Mouse (Mus musculus) midbrain, embryonic 12.5 days (tissue): Measurements from ENCODE around the gene Uqcrh. TPM values are rescaled to one million over a fixed set of nuclear protein-coding genes. Genes with fewer than 3 reads are reported as not detected.

ENCODE experiments used
- ATAC-seq: fragments of 200-750 bp; cut with Nextera tagmentation; 2 replicates; pipeline ENCODE4 v1.8.0; 2017; ENCODE audit warnings: low read depth, moderate TSS enrichment, moderate library complexity; ENCODE audit not compliant: low FRiP score
- H3K27ac ChIP-seq: fragments of 300-500 bp; sonication (generic); replicated peaks from 2 replicates; pipeline ENCODE4 v1.5.1; 2016; ENCODE audit warnings: mild to moderate bottlenecking
- H3K27me3 ChIP-seq: fragments of 300-500 bp; sonication (generic); 2 replicates; pipeline ENCODE4 v1.6.1; 2016; ENCODE audit warnings: mild to moderate bottlenecking
- H3K36me3 ChIP-seq: fragments of 300-500 bp; sonication (generic); 2 replicates; pipeline ENCODE4 v1.6.1; 2016
- H3K4me1 ChIP-seq: fragments of 300-500 bp; sonication (generic); 2 replicates; pipeline ENCODE4 v1.6.1; 2016
- H3K4me2 ChIP-seq: fragments of 300-500 bp; sonication (generic); replicated peaks from 2 replicates; pipeline ENCODE4 v1.6.1; 2016; ENCODE audit warnings: mild to moderate bottlenecking, moderate library complexity
- H3K4me3 ChIP-seq: fragments of 300-500 bp; sonication (generic); 2 replicates; pipeline ENCODE4 v1.5.1; 2016; ENCODE audit warnings: mild to moderate bottlenecking
- H3K9ac ChIP-seq: fragments of 300-500 bp; sonication (generic); replicated peaks from 2 replicates; pipeline ENCODE4 v1.6.1; 2016; ENCODE audit warnings: mild to moderate bottlenecking, moderate library complexity
- H3K9me3 ChIP-seq: fragments of 300-500 bp; sonication (generic); 2 replicates; pipeline ENCODE4 v1.6.1; 2016; ENCODE audit warnings: mild to moderate bottlenecking
- WGBS: fragments of 180-500 bp; shearing (Covaris S2); methylation state at CpG from one replicate; pipeline ENCODE4 v1.1.7; 2016; 5-methylcytosine and 5-hydroxymethylcytosine counted together
- polyA plus RNA-seq: library from polyadenylated mRNA; unstranded; fragments of >200 nt; fragmentation: Nextera tagmentation; extraction: Ambion mirVana; gene quantifications from 2 replicates; pipeline ENCODE4 v1.2.1, GENCODE M21; 2016

Gene Uqcrh
- polyA plus RNA-seq, 1 experiment from 2014 or later, result 380 TPM

DNA sequence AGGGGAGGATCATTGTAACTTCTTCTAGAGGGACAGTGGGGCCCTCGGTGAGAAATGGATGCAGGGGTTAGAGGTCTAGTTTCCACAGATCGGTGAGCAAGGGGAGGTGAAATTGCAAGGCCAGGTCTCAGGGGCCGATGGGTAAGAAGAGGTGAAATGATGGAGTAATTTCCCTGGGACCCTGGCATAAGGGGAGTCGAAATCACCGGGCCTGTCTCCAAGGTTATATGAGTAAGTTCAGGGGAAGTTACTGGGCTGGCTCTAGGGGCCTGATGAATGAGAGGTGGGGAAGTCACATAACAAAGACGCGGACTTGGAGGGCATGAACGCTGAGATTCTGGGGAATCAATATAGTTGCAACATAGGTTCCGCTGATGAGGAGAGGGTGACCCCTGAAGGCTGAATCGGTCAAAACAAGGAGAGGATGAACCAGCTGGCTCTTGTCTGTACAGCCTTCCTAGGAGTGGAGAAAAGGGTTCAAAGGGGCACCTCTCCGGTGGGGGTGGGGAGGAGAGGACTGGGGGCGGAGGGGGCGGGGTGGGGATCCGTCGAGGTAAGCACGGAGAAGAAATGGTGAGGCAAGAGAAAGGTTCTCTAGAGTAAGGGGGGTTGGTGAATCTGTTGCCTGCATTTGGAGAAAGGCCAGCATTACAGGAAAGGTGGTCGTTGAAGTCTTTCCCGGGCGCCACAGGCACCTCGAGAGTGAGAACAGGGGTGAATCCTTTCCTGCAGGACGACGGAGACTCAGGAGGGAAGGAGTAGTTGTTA is 22.2 kb downstream of the Uqcrh start:
- Histone ChIP-seq H3K4me1 (peaks cover 11% of the 10 kb centered on the region), H3K36me3 (peaks cover 9% of the 10 kb centered on the region), H3K9ac (peak overlapping the region; percentile 63), H3K4me3 (peak overlapping the region; percentile 55), H3K4me2 (peak overlapping the region; percentile 87), H3K9me3 (no peaks in the 10 kb centered on the region), H3K27me3 (no peaks in the 10 kb centered on the region), H3K27ac (peak overlapping the region; percentile 89)
- ATAC-seq, result peak; percentile 55
- 12% methylated on average over 22 of the region's 22 CpGs for WGBS

DNA sequence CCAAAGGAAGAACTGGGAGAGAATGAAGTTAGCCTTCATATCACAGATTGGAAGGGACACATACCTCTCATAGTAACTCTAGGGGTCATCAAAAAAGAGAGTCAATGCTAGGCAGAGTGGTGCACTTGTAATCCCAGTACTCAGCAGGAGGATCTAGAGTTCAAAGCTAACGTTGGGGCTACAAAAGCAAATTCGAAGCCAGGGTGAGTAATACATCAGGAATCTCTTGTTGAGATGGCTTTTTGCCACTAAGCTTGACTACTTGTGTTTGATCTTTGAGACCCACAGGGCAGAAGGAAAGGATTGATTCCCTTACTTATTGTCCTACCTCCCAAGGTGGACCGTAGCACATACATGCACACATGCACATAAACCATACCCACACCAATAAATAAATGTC is 25.7 kb downstream of the Uqcrh start:
- ATAC-seq, result no peak
- 82% methylated on average over 3 of the region's 3 CpGs for WGBS

DNA sequence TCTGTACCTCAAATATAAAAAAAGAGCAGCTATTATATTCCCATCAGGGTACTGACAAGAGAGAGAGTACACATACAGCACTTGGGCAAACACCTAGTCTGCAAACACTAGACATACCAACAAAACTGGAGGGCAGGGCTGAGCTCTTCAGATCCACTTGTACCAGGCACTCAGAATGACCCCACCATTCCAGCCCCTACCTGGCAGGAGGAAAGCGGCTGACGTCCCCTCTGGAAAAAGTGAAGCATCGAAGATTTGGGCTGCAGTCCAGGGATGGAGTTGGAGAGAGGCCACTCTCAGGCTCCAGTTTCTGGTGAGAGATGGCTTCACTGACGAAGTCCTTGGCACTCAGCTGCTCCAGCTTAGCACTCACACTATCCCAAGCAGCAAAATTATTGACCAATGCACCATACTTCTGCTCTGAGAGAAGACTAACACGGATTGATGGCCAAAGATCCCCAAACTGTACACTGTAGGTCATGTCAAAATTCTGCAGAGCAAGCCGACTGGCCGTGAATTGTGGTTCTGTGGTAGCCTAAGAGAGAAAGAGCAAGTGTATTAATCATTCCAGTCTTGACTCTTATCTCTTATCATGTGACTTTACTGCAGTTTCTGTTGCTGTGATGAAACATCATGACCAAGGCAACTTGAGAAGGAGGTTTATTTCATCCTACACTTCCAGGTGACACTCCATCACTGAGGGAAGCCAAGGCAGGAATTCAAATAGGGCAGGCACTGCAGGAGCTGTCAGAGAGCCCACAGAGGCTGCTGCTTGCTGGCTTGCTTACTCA is 26.5 kb downstream of the Uqcrh start:
- H3K27me3 ChIP-seq, result no peaks in the 10 kb centered on the region
- no peak for ATAC-seq
- H3K4me1 ChIP-seq, result peaks cover 11% of the 10 kb centered on the region
- no peaks in the 10 kb centered on the region for H3K9me3 ChIP-seq
- peaks cover 19% of the 10 kb centered on the region for H3K36me3 ChIP-seq
- 86% methylated on average over 7 of the region's 7 CpGs for WGBS
- no peak overlapping the region for H3K27ac ChIP-seq
- H3K4me3 ChIP-seq, result no peak overlapping the region
- H3K9ac ChIP-seq, result no peak overlapping the region
- H3K4me2 ChIP-seq, result no peak overlapping the region

More for the DNA sequence above, 25.7 kb downstream of the Uqcrh start:
- Histone ChIP-seq H3K4me1 (peaks cover 11% of the 10 kb centered on the region), H3K4me3 (no peak overlapping the region), H3K27ac (no peak overlapping the region), H3K4me2 (no peak overlapping the region), H3K9ac (no peak overlapping the region), H3K27me3 (no peaks in the 10 kb centered on the region), H3K36me3 (peaks cover 14% of the 10 kb centered on the region), H3K9me3 (no peaks in the 10 kb centered on the region)

DNA sequence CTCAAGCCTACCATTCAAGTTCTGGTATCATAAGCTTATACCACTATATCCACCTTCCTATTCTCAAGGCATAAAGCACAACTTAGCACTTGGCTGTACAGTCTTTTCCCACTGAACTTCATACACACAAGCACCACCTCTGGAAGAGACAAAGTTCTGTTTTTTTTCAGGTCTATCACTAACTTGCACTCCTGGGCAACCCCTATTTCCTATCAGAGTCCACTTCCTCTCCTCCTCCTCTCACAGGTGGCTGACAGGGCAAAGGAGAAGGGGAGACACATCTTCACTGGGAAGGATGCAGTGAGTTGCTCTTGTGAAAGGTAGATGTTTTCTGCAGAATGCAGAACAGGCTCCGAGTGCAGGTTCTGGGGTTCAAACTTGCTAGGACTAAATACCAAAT is 27.2 kb downstream of the Uqcrh start:
- peaks cover 26% of the 10 kb centered on the region for H3K36me3 ChIP-seq
- no peaks in the 10 kb centered on the region for H3K27me3 ChIP-seq
- H3K4me3 ChIP-seq, result no peak overlapping the region
- no peak overlapping the region for H3K9ac ChIP-seq
- H3K9me3 ChIP-seq, result no peaks in the 10 kb centered on the region
- no peak for ATAC-seq
- no peak overlapping the region for H3K4me2 ChIP-seq
- H3K27ac ChIP-seq, result no peak overlapping the region
- WGBS, result 87% methylated on average over 1 of the region's 1 CpGs
- peaks cover 6% of the 10 kb centered on the region for H3K4me1 ChIP-seq

DNA sequence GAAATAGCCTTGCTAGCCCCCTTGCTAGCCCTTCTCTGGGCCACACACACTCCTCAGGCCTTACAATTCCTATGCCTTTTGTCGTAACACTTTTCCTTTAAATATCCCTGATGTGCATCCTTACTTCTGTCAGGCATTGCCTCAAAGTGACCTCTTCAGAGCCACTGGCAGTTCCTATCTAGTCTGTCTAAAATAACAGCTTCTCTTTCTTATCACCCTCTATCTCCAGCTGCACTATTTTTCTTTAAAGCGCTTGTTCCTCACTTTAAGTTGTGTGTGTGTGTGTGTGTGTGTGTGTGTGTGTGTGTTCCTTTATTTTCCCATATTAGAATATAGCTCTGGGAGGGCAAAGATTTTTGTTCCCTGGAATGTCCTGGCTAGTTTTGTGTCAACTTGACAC is 28.3 kb downstream of the Uqcrh start:
- H3K27me3 ChIP-seq, result no peaks in the 10 kb centered on the region
- H3K27ac ChIP-seq, result no peak overlapping the region
- ATAC-seq, result no peak
- H3K4me2 ChIP-seq, result no peak overlapping the region
- H3K36me3 ChIP-seq, result peaks cover 31% of the 10 kb centered on the region
- H3K9ac ChIP-seq, result no peak overlapping the region
- WGBS, result 100% methylated on average over 2 of the region's 2 CpGs
- H3K9me3 ChIP-seq, result no peaks in the 10 kb centered on the region
- no peak overlapping the region for H3K4me3 ChIP-seq
- H3K4me1 ChIP-seq, result no peaks in the 10 kb centered on the region

DNA sequence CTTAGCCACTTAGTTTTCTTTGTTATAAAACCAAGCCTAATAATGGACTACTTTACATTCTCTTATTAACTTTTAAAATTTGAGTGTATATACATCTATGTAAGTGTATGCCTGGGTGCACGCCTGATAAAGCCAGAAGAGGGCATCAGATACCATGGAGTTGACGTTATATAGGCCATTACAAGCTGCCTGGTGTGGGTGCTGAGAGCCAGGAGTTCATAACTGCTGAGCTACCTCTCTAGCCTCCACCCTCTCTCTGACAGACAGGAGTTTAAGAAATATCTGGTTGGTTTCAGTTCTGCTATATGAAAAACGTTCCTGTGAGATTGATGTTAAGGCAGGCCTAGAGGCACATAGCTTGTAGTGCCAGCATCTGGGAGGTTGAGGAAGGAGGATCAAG is 32.7 kb downstream of the Uqcrh start:
- 81% methylated on average over 3 of the region's 3 CpGs for WGBS
- no peaks in the 10 kb centered on the region for H3K27me3 ChIP-seq
- H3K4me1 ChIP-seq, result no peaks in the 10 kb centered on the region
- ATAC-seq, result no peak
- no peak overlapping the region for H3K27ac ChIP-seq
- no peak overlapping the region for H3K4me3 ChIP-seq
- peaks cover 43% of the 10 kb centered on the region for H3K36me3 ChIP-seq
- no peaks in the 10 kb centered on the region for H3K9me3 ChIP-seq
- H3K4me2 ChIP-seq, result no peak overlapping the region
- no peak overlapping the region for H3K9ac ChIP-seq

DNA sequence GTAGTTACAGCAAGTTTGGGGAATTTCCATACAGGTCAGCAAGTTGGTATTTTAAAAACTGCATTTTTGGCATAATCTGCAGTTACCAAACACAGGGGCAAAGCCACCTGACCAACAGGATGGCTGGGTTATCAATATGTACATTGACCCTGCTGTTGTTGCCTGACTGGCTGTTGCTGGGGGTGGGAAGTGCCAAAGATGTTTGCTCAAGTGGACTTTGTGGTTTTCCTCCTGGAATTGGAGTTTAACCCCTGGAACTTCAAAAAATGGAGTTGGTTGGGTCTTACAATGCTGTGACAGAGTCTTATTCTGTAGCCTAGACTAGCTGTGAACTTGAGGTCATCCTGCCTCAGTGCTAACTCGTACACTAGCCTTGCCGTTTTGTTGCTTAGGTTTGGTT is 34.4 kb downstream of the Uqcrh start:
- ATAC-seq, result no peak
- H3K4me3 ChIP-seq, result no peak overlapping the region
- no peaks in the 10 kb centered on the region for H3K4me1 ChIP-seq
- no peak overlapping the region for H3K4me2 ChIP-seq
- H3K27me3 ChIP-seq, result no peaks in the 10 kb centered on the region
- no peak overlapping the region for H3K27ac ChIP-seq
- no peaks in the 10 kb centered on the region for H3K9me3 ChIP-seq
- peaks cover 48% of the 10 kb centered on the region for H3K36me3 ChIP-seq
- no peak overlapping the region for H3K9ac ChIP-seq
- 89% methylated on average over 2 of the region's 2 CpGs for WGBS

DNA sequence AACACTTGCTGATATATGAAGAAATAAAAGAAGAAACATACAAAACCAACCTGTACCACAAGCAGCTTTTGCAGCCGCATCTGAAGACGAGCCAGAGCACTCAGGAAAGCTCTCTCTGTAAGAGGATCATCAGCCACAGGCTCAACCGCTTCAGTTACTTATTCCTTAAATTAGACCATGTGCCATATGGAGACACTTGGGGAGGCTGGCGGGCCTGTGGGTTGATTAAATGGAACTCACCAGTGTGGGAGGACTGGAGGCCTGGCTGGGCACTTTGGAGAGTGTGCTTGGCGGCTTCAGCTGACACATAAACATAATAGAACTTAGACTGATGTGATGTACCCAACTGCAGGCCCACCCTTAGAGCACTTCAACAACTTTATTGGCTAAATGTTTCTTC is 41.5 kb downstream of the Uqcrh start:
- ATAC-seq, result no peak
- Histone ChIP-seq H3K9ac (no peak overlapping the region), H3K9me3 (no peaks in the 10 kb centered on the region), H3K36me3 (peaks cover 44% of the 10 kb centered on the region), H3K27ac (no peak overlapping the region), H3K4me1 (no peaks in the 10 kb centered on the region), H3K4me2 (no peak overlapping the region), H3K4me3 (no peak overlapping the region), H3K27me3 (no peaks in the 10 kb centered on the region)
- 90% methylated on average over 5 of the region's 5 CpGs for WGBS

DNA sequence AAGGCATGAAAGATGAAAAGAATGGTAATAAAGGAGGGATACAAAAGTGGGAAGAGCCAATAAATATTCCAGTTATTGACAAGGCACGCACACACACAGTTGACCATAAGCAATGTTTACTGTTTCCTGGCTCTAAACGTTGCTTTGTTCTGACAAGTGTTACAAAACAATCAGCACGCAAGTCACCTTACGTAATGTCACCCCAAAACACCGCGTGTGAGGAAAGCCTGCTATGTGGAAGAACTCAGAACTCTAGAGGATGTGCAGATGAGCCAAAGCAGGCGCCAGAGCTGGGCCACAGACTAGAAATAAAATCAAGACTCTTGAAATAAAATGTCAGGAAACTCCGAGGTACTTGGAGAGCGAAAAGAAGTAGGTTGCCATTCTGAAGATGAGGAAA is 42.0 kb downstream of the Uqcrh start:
- Histone ChIP-seq H3K36me3 (peaks cover 43% of the 10 kb centered on the region), H3K4me3 (no peak overlapping the region), H3K4me1 (no peaks in the 10 kb centered on the region), H3K27me3 (no peaks in the 10 kb centered on the region), H3K27ac (no peak overlapping the region), H3K9ac (no peak overlapping the region), H3K9me3 (no peaks in the 10 kb centered on the region), H3K4me2 (no peak overlapping the region)
- ATAC-seq, result no peak
- 87% methylated on average over 9 of the region's 9 CpGs for WGBS

DNA sequence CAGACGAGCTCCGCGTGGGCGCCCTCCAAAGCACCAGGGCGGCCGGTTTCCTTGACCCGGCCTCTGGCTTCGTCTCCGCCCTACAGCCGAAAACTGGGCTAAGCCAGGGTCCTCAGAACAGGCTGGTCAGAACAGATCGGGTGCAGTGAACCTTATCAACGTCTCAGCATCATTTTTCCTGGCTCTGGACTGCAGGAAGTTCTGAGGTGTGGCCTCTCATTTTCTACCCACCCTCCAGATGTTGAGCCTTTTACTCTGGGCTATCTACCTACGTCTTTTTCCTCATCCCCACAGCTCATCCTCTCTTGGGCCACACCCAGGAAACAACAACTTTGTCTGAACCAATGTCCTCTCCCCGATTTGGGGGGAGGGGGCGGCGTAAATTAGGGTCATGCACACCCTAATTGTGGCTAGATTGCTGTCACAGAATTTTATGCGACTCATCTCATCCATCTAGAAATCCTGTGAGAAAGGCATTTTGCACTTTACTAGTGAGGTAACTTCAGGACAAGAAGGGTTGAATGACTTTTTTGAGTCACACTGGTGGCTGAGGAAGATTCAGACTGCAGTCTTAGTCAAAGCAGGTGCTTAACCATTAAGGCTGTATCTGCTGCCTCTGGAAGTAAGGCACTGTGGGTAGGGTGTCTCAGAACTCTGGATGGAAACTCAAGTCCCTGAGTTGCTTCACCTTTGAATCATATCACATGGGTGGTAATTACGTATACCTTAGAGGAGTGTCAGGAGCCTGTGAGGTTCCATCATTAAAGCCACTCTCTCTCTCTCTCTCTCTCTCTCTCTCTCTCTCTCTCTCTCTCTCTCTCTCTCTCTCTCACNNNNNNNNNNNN is 56.7 kb downstream of the Uqcrh start, which contains the start of gene Faah:
Gene Faah (minus strand): TSS at position 25 of the 845 bp plus-strand sequence.
- Histone ChIP-seq H3K27me3 (peaks cover 77% of the 10 kb centered on the region), H3K4me2 (peak within 1 kb of the TSS; percentile 87), H3K9ac (peak within 1 kb of the TSS; percentile 56), H3K4me1 (peaks cover 7% of the 10 kb centered on the region; the same call in 1 of the 2 replicates), H3K27ac (peak within 1 kb of the TSS; percentile 20; the same call in 1 of the 2 replicates), H3K4me3 (peak within 1 kb of the TSS; percentile 58), H3K9me3 (no peaks in the 10 kb centered on the region), H3K36me3 (no peaks in the 10 kb centered on the region)
- 7% methylated on average over 18 of the region's 18 CpGs for WGBS
- ATAC-seq, result no peak; the same call in none of the 2 replicates

DNA sequence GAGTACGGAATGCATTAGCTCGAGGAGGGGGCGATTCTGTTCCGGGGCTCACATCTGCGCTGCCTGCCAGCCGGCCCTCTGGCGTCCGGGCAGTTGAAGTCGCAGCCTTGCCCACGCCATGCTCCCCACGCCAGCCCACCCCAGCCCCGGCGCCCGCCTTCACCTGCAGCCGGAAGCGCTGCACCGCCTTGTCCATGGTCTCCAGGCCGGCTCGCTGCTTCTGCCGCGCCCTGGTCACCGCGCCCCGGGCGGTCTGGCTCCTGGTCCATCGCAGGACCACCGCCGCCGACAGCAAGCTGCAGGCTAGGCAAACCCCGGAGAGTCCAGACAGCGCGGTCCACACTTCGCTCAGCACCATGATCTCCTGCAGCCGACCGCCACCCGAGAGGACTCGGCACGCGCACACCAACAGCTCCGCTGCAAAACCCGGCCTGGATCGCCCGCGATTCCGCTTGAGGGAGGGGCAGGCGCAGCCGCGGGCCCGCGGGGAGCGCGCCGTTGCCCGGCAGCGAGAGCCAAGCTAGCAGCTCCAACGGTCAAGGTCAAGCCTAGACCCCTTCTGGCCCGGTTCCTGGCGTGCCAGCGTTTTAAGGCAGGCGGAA is 57.5 kb downstream of the Uqcrh start:
- peak; percentile 90 for ATAC-seq
- peak overlapping the region; percentile 56 for H3K9ac ChIP-seq
- WGBS, result under 1% methylated on average over 60 of the region's 60 CpGs
- peaks cover 76% of the 10 kb centered on the region for H3K27me3 ChIP-seq
- no peaks in the 10 kb centered on the region for H3K36me3 ChIP-seq
- peak overlapping the region; percentile 20; the same call in 1 of the 2 replicates for H3K27ac ChIP-seq
- H3K4me3 ChIP-seq, result peak overlapping the region; percentile 58
- H3K9me3 ChIP-seq, result no peaks in the 10 kb centered on the region
- H3K4me1 ChIP-seq, result peaks cover 7% of the 10 kb centered on the region; the same call in 1 of the 2 replicates
- peak overlapping the region; percentile 87 for H3K4me2 ChIP-seq
